Mouse (Mus musculus): ENCODE results near the gene Gsta2. TPM values are rescaled to one million over a fixed set of nuclear protein-coding genes. Genes with fewer than 3 reads are reported as not detected.

Gene Gsta2
- polyA plus RNA-seq, 1 experiment from 2014 or later = not detected

Other genes starting within 250 kb of the Gsta2 start
- 56.1 and 56.6 TPM in 2 replicates for gene Fbxo9, start 246.7 kb downstream of the Gsta2 start, polyA plus RNA-seq (2014; fragmentation: Nextera tagmentation; extraction: Ambion mirVana)
- gene Ick, start 246.6 kb downstream of the Gsta2 start, polyA plus RNA-seq (2014; fragmentation: Nextera tagmentation; extraction: Ambion mirVana) = 15.9 and 16.7 TPM in 2 replicates
- gene Gsta4, start 173.0 kb downstream of the Gsta2 start, polyA plus RNA-seq (2014; fragmentation: Nextera tagmentation; extraction: Ambion mirVana) = 33.3 and 40.6 TPM in 2 replicates
- gene Gsta1, start 125.1 kb downstream of the Gsta2 start, polyA plus RNA-seq (2014; fragmentation: Nextera tagmentation; extraction: Ambion mirVana) = not detected in 2 replicates
- not detected in 2 replicates for gene Gm3776, start 98.7 kb downstream of the Gsta2 start, polyA plus RNA-seq (2014; fragmentation: Nextera tagmentation; extraction: Ambion mirVana)
- not detected in 2 replicates for gene Gm10639, start 65.9 kb downstream of the Gsta2 start, polyA plus RNA-seq (2014; fragmentation: Nextera tagmentation; extraction: Ambion mirVana)
- not detected in 2 replicates for gene Omt2a, start 41.0 kb downstream of the Gsta2 start, polyA plus RNA-seq (2014; fragmentation: Nextera tagmentation; extraction: Ambion mirVana)
- not detected in 2 replicates for gene Omt2b, start 28.2 kb downstream of the Gsta2 start, polyA plus RNA-seq (2014; fragmentation: Nextera tagmentation; extraction: Ambion mirVana)
- gene Dppa5a, start 12.4 kb upstream of the Gsta2 start, polyA plus RNA-seq (2014; fragmentation: Nextera tagmentation; extraction: Ambion mirVana) = 0.64 TPM in 1 of 2 replicates, not detected in the other
- 0.12 and 0.16 TPM in 2 replicates for gene Ooep, start 22.9 kb upstream of the Gsta2 start, polyA plus RNA-seq (2014; fragmentation: Nextera tagmentation; extraction: Ambion mirVana)
- 0.19 and 0.21 TPM in 2 replicates for gene Ddx43, start 40.0 kb upstream of the Gsta2 start, polyA plus RNA-seq (2014; fragmentation: Nextera tagmentation; extraction: Ambion mirVana)
- gene Cgas, start 87.4 kb upstream of the Gsta2 start, polyA plus RNA-seq (2014; fragmentation: Nextera tagmentation; extraction: Ambion mirVana) = 0.85 and 1.3 TPM in 2 replicates
- 43.0 and 44.4 TPM in 2 replicates for gene Mto1, start 92.4 kb upstream of the Gsta2 start, polyA plus RNA-seq (2014; fragmentation: Nextera tagmentation; extraction: Ambion mirVana)
- 0.96 and 1.2 TPM in 2 replicates for gene Gm17324, start 93.0 kb upstream of the Gsta2 start, polyA plus RNA-seq (2014; fragmentation: Nextera tagmentation; extraction: Ambion mirVana)
- gene Eef1a1, start 133.4 kb upstream of the Gsta2 start, polyA plus RNA-seq (2014; fragmentation: Nextera tagmentation; extraction: Ambion mirVana) = 4,536 and 4,551 TPM in 2 replicates
- 7.9 and 8.5 TPM in 2 replicates for gene Slc17a5, start 232.3 kb upstream of the Gsta2 start, polyA plus RNA-seq (2014; fragmentation: Nextera tagmentation; extraction: Ambion mirVana)